Mouse (Mus musculus) lung, postnatal 0 days (tissue): ENCODE measurements at regions not wholly inside any gene's neighbourhood (a gene's known extent, or its start where the extent isn't known, plus 50 kb on each side); places are given as distances from the start of the nearest gene placed in this dataset.

Experiments
- CTCF ChIP-seq: IDR thresholded peaks from 2 replicates; pipeline ENCODE4 v1.5.1; 2016; ENCODE audit warnings: antibody characterized with exemption, mild to moderate bottlenecking
- EP300 ChIP-seq: IDR thresholded peaks from 2 replicates; pipeline ENCODE4 v1.6.1; 2016; ENCODE audit warnings: antibody characterized with exemption, mild to moderate bottlenecking, control low read depth

DNA sequence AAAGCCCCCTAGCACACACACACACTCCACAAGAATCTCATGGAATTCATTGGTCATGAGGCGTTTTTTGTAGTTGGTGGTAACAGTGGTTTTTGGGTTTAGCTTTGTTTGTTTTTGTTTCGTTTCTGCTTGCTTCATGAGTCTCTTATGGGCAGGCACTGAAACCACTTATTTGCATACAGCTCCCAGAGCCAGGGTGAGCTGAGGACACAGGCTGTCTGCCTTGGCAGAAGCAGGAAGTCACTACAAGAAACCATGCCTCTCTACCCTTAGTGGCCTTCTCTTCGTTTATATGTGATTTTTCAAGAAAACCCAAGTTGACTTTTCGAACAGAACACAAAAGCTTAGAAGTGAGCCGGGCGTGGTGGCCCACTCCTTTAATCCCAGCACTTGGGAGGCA lies 178.8 kb downstream of the Pfkfb3 start:
- TF ChIP-seq CTCF (no peak), EP300 (no peak)
